Mouse (Mus musculus) bone marrow macrophage, adult 2 months (primary cell): ENCODE measurements around the gene Hoxd1.

Experiments used
- CTCF ChIP-seq: IDR thresholded peaks from 2 replicates; pipeline ENCODE4 v1.5.1; 2012; ENCODE audit warnings: low read depth, mild to moderate bottlenecking, low read length, moderate library complexity
- POLR2A ChIP-seq: IDR thresholded peaks from 2 replicates; pipeline ENCODE4 v1.6.1; 2012; ENCODE audit warnings: mild to moderate bottlenecking, low read depth, low read length, borderline replicate concordance

- TF ChIP-seq CTCF (no peak), POLR2A (no peak)
Observed at GRCm38 (mm10) chr2:74739476-74739800, 23.3 kb upstream of the Hoxd1 start.
